Mouse (Mus musculus): Measurements from ENCODE around the gene Dchs2.

- no peak for TF ChIP-seq CTCF (IDR thresholded peaks at IDR 0.05; ENCODE audit: low read depth, low read length)
- no peak for TF ChIP-seq POLR2A (IDR thresholded peaks at IDR 0.05; ENCODE audit: borderline replicate concordance, low read depth, low read length)
These were observed 90.3 kb downstream of the Dchs2 start for GRCm38 (mm10) chr3:83218059-83218458.
